Mouse (Mus musculus): ENCODE results near the gene Lrit2.

Lrit2 gene

DNA sequence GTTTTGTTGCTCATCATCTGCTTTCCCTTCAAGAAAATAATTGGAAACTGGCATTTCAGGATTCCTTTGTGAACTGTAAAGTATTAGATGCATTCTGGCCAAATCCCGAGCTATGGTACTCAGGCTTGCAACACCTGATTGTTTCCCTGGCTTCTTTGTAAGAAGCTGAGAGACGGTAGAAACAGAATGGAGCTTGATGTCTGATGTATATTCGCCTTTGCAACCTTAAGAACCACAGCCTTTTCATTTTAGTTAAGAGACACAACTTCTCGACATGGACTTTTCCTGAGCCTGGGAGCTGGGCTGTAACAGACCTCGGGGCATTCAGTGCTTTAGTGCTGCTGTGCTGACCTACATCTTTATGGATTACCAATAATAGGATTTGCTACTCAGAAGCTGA, at the start of gene Lrit2:
Lrit2 (plus strand) TSS at position 301 of the 400 bp plus-strand sequence.
- no peak for DNase-seq (ENCODE audit: low read depth)

DNA sequence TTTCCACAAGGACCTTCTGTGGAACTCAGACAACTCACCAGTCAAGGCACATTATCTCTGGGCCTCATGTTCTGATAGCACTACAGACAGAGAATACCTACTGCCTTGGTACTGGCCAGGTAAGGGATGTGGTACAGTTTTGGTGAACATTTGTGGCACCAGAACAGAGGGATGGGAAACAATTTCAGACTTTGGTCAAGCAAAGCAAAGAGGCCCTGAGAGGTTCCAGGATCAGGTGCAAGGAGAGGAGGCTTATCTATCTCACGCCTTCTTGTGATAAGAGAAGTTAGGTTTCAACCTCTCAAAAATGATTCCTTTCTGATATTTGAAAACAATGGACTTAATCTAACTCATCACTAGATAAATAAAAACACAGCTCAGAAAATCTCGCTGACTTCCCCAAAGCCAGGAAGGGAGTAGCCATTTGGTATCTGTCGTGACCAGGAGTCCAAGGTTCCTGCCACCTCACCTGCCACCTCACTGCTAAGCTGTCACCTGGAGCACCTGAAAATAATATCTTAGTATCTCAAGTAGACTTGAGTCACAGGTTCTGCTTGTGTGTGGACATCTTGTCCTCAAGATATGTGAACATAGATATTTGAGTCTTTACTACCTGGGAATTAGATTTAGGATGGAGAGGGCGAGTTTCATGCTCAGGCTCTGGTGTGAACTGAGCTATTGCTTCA, 40.3 kb upstream of the Lrit2 start:
- no peak for DNase-seq (ENCODE audit: low read depth)

DNA sequence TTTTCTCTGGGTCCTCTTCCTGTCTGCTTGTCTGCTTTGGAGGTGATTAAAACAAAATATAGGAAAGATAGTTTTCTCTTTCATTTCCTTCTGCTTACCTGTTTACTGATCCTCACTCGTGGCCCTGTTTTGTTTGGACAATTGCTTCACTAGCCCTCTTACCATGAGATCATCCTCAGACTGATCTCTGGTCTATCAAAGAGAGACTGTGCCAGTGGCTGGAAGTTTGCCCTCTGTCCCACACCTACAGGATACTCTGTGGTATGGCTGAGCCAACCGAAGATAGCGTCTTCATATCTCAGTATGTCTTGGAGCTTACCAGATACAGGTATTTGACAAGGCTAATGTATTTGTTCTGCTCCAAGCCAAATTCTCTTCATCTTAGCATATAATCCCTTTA, 39.8 kb upstream of the Lrit2 start:
- DNase-seq (ENCODE audit: low read depth), result no peak

DNA sequence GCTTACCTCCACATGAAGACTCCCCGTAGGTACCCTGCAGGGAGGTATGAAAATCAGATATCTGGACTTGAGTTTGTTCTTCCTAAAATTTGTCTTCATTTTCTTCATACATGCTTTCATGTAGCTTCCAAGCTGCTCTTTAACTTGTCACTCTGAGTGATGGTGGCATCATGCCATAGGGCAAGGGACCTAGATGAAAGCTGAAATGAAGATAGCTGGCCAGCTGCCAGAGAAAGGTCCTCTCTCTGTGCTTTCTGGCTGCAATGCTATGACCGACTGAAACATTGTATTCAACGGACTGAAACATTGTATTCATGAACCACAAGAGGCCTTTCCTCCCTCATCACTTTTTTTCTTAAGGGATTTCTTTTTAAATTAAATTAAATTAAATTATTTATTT, 39.2 kb upstream of the Lrit2 start:
- DNase-seq (ENCODE audit: low read depth), result no peak

DNA sequence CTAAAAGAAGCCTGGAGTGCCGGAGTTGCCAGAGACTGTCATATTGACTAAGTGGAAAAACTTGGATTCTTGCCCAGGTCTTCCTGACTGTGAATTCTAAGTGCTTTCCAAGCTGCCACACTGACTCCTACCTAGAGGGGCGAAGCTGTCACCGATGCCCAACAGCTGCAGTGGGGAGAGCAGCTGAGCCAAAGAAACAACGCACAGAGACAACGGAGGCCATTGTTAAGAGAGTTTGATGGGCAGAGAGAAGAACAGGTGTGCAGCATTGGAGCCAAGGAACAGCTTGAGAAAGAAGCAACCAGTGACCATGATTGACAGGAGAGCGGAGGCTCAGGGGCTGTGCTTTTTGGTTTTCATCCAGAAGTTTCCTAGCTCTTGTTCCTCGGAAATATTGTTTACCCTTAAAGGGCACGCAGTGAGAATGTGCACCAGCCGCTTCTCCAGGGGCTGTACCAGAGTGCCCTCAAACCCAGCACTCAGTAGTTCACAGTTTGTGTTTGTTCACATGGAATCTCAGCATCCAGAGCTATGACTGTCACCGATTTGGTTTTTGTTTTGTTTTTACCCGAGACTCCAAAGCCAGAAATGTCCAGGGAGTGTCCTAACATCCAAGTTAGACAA, 35.1 kb upstream of the Lrit2 start:
- no peak for DNase-seq (ENCODE audit: low read depth)

DNA sequence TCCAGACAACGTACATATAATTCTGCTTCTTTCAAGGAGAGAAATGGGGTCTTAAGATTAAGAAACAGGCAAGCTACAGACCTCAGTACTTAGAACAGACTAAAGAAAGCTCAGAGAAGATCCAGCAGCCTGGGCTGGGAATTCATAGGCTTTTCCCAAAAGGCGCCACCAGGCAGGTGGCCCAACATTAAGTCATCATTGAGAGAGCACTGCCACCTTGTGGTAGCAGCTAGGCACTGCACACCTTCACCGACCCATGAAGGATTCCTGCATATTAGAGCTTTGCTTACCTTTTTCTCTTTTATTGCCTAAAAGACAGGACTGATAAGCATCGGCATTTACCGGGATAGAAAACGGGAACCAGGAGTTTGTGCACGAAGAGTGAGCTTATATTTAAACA, 34.5 kb upstream of the Lrit2 start:
- DNase-seq (ENCODE audit: low read depth), result peak; percentile 12

DNA sequence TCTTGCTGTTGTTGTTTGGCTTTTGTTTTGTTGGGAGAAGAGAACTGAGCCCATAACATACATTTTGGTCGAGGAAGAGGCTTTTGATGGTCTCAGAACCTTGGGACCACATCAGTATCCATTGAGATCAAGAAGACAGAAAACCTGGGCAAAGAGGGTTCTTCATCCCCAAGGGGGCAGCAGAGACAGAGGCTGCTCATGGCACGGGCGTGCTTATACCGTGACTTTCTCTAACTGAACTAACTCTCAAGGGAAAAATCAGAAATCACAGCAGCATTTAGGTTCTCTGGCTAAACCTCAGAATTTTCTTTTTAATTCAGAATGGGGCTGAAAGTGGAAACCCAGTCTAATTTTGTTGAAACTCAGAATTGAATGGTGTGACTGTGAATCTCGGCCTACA, 33.3 kb upstream of the Lrit2 start:
- DNase-seq (ENCODE audit: low read depth), result no peak

DNA sequence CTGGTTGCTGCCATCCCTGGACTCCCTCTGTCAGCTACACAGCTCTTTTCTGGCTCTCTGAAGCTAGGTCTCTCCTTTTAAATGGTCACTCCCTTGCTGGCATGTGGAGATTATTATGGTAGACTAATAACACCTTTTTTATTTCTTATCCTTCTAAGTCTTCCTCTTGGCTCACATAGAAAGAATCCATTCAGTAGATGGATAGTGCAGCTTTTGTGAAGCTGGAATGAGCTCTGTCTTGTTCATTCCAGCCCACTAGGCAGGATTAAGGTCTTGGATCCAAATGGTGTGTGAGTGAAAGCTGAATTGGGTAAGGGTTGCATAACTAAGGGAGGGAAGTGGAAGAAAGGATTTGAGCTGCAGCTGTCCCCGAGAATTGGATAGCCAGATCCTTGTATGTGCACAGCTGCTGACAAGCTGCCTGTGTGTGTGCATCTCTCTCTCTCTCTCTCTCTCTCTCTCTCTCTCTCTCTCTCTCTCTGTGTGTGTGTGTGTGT, 18.8 kb upstream of the Lrit2 start, which contains the start of gene Rgr:
Rgr (minus strand) TSS at position 51 of the 497 bp plus-strand sequence.
- DNase-seq (ENCODE audit: low read depth), result no peak

DNA sequence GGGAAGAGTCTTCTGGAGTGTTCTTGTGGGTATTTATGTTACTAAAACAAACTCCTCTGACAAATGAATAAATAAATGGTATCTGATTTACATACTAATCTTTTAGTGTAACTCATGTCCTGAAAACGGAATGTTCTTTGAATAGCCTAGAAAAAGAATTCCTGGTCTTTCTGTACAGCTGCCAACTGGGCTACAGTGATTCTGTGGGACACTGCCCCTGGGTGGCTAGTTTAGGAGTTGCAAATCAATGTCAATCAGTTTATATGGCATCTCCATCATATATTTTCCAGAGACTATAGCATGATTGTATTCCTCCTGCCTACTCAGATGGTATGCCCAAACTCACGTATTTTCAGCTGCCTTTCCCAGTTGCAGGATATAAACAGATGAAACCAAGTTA, 2.9 kb upstream of the Lrit2 start:
- DNase-seq (ENCODE audit: low read depth), result no peak

DNA sequence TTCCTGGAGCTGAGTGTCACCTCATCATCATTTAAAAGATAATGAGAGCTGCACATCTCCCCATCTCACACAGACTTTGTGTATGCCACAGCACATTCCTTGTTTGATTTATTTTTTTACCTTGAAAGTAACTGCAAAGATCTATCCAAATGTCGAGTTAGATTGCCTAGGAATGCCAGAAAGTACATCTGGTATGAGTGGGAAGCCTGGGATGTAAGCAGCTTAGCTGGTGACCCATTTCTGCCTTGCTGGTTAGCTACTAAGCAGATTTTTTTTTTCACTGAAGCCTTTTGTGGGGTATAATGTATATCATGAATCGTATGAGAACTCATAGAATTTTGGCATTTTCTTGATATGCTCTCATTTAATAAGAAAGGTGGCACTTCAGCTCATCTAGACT, 1.1 kb upstream of the Lrit2 start:
- DNase-seq (ENCODE audit: low read depth), result no peak

DNA sequence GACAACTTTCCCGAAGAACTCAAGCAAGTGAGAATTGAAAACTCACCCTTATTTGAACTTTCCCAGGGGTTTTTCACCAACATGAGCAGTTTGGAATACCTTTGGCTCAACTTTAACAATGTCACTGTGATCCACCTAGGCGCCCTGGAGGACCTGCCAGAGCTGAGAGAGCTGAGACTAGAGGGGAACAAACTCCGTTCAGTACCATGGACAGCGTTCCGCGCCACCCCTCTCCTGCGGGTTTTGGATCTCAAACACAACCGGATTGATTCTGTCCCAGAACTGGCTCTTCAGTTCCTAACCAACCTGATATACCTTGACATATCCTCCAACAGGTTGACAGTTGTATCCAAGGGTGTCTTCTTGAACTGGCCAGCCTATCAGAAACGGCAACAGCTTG, 787 bp downstream of the Lrit2 start:
- no peak for DNase-seq (ENCODE audit: low read depth)

DNA sequence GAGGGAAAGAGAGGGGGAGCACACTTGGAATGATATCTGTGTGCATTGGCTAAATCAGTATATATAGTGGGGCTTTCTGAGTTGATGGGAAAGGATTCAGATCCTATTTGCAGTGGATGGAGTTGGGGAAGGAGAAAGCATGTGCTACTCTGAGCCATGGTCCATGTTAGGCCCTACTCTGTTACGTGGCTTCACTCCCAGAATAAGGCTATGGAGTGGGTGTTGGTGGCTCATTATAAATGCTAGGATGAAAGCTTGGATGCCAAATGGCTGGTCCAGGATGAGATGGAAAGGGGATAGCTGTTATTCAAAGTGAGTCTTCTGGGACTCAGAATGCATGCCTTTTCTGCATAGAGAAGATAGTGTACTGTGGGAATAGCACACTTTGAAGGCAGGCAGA, 13.0 kb downstream of the Lrit2 start:
- no peak for DNase-seq (ENCODE audit: low read depth)

DNA sequence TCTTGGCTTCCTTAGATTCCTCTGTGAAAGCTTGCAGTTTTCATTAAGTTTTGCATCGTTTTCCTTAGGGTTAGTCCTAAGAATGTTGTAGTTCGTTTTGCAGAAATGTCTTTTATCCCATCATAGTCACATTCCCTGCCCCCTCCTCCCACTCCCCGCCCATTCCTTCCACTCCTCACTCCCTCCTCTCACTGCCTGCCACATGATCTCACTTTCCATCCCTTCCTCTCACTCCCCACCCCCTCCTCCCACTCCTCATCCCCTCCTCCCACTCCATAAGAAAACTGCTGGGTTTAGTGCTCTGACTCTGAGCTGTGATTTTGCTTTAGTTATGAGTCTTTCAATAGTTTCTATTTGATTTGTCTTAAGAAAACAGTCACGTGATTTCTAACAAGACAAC, 16.0 kb downstream of the Lrit2 start:
- DNase-seq (ENCODE audit: low read depth), result no peak

DNA sequence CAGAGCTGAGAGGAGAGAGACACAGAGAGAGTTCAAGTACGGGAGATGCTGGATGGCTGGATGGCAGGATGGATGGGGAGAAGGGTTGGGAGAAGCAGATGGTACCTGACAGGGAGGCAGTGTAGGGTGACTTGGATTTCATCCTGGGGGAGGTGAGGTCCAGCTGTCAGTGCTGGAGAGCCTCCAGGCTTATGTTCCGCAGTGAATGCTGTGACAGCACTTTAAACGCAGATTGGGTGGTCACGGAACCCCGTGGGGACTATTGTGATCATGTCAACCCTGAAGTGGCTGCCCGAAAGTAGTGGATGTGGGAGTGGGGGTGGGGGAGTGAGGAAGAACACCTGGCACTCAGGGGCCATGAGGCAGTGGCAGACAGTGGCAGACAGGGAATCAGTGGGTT, 26.7 kb downstream of the Lrit2 start:
- no peak for DNase-seq (ENCODE audit: low read depth)

DNA sequence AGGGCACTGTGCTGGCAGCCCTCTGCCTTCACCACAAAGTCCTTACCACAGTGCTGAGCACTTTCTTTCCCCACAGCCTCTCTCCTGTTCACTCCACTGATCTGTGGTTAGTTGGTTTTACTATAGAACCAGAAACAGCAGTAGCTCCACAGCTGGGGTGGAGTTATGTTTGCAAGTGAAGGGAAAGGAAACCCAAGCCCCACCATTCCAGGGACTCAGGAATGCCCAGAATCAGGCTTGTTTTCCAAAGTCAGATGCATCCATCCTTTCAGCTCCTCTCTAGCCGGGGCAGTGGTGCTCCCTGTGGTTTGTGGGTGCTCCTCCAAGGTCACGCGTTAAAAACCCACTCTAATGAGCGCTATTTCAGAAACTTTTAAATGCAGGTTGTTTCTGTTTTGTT, 27.8 kb downstream of the Lrit2 start:
- DNase-seq (ENCODE audit: low read depth), result no peak

DNA sequence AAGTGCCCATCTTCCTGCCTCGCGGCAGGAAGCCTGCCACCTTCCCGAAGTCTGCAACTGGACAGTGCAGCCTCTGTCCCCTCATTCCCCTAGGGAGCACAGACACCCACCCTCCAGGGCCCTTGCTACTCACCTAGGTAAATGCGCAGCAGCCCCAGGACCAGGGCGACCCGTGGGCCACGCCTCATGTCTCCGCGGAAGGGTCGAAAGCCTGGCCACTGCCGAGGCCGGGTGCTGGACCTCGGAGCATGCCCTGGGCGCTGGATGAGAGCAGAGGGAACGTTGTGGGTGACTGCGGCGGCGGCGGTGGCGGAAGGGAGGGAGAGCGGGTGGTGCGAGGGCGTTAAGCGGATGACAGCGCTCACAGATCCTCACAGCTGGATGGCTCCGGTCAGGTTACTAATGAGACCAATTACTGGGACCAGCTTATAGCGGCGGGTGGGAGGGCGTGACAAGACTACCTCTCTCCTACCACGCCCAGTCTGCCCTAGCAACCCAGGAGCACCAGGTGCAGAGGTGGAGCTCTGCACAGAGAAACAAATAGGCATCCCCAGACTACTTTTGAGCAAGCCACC, 30.3 kb downstream of the Lrit2 start, which contains the start of gene Cdhr1:
Cdhr1 (minus strand) TSS at position 392 of the 575 bp plus-strand sequence.
- DNase-seq (ENCODE audit: low read depth), result no peak

DNA sequence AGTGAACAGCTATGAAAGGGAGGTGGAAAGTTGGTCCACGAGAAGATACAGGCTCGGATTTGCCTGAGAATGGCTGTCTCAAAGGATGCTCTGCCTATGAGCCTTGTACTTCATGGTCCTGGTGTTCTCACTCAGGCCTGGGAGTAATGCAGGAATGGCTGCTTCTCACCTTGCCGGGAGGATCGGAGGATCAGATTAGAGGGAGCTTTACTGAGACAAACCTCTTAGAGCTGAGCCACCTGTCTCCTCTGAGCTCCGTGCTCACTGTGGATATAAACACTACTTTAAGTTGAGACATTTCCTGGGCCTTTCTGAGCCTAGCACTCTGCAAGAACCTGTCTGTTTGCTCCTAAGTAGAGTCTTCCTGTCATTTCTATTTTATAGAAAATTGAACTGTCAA, 33.8 kb downstream of the Lrit2 start:
- DNase-seq (ENCODE audit: low read depth), result no peak

DNA sequence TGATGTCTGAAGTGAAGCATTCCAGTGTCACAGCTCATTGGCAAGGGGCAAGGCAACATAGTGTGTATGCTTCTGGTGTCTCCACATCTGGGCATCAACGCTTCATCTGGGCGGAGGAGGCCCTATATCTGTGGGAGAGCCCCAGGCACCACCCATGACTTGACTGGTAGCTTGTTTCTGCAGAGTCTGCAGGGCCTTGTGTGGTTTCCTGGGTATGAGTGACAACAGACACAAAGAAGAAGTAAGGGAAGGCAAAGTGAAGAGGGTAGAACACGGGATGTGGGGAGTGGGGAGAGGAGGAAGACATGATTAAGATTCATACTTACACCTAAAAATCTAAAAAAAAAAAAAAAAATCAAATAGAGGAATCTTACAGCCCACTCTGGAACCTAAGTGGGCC, 34.8 kb downstream of the Lrit2 start:
- DNase-seq (ENCODE audit: low read depth), result no peak

DNA sequence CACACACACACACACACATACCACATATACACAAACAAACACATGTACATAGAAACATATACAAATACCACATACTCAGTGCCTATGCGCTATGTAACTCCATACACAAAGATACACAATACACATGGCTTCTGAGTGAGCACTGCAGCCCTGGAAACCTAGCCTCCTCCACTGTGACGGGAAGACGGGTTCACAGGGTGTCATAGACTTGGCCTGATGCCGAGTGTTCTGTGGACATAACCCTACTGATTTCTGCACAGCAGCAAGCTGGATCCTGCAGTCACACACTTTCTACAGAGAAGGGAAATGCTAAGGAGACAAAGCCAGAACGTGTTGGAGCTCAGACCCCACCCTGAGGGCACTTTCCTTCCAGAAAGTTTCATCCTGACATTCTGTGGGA, 37.0 kb downstream of the Lrit2 start:
- DNase-seq (ENCODE audit: low read depth), result no peak

DNA sequence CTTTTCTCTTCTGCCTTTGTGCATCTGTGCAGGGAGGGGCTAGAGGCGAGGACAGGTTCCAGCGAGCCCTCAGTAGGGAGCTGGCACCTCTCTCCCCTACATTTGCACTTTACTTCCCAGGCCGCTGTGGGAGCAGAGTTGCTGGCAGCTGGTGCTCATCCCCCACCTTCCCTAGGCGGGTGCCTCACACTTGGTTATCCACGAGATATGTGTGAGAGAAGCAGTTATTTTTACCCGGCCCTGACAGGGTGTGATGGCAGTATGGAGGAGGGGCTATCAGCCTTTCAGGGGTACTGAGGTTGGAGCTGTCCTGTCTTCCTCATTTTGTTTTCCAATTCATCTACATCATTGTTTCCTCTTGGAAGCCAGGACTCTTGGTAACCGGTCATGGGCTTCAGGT, 38.1 kb downstream of the Lrit2 start:
- DNase-seq (ENCODE audit: low read depth), result no peak

DNA sequence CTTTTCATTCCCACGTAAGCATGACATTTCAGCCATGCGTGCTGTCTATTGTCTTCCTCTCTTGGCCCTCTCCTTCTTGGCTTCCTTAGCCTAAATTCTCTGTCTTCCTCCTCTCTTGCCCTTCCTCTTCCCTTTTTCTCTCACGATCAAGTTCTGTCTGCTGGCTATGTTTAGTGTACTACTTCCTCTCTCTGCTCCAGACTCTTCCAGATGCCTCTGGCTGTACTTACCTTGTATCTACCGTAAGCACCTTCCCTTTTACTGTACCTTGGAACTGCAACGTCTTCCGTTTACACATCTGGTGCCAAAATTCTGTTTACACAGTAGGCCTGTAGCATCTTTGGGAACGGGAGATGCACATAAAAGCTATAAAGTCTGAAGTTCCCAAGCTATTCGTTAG, 41.7 kb downstream of the Lrit2 start:
- no peak for DNase-seq (ENCODE audit: low read depth)

DNA sequence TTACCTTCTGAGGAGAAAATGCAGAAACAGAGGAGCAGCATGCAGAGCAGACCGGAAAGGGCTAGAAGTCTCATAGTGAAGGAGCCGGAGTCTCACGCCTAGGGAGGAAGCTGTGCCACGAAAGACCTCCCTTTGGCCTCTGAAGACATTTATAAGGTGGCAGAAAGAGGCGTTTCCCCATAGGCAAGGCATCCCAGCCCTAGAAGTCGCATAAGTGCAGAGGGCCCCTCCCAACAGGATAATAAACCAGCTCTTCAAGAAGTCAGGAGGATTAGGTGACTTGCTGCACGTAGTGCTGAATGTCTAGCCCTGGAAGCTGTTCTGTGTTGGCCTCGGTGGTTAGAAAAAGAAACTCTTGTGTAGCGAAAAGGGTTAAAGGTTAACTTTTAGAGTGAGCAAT, 42.2 kb downstream of the Lrit2 start:
- no peak for DNase-seq (ENCODE audit: low read depth)

DNA sequence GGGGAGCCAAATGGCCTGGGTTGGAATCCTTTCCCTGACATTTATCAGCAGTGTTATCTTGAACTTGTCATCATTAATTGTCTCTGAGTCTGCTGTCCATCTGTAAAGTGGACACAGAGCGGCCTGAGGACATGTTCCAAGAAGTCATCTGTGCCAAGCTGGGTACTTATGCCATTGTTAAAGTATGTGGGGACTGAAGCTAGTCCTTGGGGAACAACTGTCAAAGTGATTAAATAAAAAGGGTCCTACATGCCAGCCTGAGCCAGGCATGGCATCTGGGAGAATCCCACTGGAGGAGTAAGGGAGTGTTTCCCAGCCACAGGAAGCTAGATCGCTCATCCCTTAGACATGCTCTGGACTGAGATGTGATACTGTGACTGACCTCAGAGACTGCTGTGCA, 42.7 kb downstream of the Lrit2 start:
- DNase-seq (ENCODE audit: low read depth), result no peak

DNA sequence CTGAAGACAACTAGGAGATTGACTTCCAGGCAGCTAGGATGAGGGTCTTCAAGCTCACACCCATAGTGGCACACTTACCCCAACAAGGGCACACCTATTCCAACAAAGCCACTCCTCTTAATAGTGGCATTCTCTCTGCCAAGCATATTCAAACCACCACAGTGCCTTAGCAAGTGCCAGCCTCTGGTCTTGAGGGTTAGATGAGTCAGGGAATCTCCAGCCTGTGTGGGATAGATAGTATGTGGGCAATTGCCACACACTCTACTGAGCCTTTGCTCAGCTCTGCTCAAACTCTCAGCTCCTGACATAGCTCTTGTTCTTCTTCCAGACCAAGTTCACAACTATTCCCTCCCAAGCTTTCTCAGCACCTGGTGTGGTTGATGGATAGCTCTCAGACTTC, 43.6 kb downstream of the Lrit2 start:
- no peak for DNase-seq (ENCODE audit: low read depth)
